Mouse (Mus musculus) embryonic fibroblast, embryonic 13.5 days (primary cell): ENCODE measurements around the gene Dync2li1.

Source experiments
- CTCF ChIP-seq: IDR thresholded peaks from 2 replicates; pipeline ENCODE4 v1.5.1; 2011; ENCODE audit warnings: mild to moderate bottlenecking, control low read depth, low read length, moderate library complexity, borderline replicate concordance; ENCODE audit not compliant: insufficient read depth
- POLR2A ChIP-seq: IDR thresholded peaks from 2 replicates; pipeline ENCODE4 v1.6.1; 2011; ENCODE audit warnings: low read depth, mild to moderate bottlenecking, control low read depth, low read length, moderate library complexity

- TF ChIP-seq POLR2A: no peak
- TF ChIP-seq CTCF: no peak
Measured at GRCm38 (mm10) chr17:84590065-84590464, 36.2 kb upstream of the Dync2li1 start.
